Mouse (Mus musculus) ovary, postnatal 14 days (tissue): ENCODE measurements at regions not wholly inside any gene's neighbourhood (a gene's known extent, or its start where the extent isn't known, plus 50 kb on each side); places are given as distances from the start of the nearest gene placed in this dataset.

Source experiments
- DNase-seq: peaks from one replicate; pipeline ENCODE4 v3.0.0; 2022; ENCODE audit warnings: low spot score

GRCm38 (mm10) chr9:61091036-61091435, 281.1 kb upstream of the Tle3 start:
- DNase-seq = no peak

DNA sequence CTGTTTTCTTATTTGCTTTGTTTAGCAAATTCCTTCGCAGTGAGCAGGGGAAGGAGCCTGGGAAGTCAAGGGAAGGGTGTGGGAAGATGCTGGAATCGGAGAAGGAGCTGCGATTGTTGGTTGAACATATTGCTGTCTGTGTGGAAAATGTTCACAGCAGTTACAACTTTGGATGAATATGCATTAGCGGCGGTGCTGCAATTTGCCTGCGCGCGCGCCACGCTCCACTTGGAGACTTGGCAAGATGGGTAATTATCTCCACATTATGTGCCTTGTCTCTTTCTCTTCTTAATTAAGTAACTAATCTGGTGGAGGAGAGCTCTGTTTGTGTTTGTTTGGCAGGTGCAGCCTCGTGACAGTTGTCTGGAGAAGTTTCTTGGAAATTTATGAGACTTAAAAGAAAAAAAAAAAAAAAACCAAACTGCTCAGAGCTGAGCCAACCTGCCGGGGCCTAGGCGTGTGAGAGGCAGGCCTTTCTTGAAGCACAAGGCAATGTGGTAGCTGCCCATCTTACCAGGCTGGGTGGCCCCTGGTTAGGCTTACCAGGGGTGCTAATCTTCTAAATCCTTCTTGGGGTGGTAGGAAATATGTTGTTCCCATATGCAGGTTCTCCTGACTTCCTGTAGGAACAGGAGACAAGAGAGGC, 279.2 kb upstream of the Tle3 start:
- no peak for DNase-seq

DNA sequence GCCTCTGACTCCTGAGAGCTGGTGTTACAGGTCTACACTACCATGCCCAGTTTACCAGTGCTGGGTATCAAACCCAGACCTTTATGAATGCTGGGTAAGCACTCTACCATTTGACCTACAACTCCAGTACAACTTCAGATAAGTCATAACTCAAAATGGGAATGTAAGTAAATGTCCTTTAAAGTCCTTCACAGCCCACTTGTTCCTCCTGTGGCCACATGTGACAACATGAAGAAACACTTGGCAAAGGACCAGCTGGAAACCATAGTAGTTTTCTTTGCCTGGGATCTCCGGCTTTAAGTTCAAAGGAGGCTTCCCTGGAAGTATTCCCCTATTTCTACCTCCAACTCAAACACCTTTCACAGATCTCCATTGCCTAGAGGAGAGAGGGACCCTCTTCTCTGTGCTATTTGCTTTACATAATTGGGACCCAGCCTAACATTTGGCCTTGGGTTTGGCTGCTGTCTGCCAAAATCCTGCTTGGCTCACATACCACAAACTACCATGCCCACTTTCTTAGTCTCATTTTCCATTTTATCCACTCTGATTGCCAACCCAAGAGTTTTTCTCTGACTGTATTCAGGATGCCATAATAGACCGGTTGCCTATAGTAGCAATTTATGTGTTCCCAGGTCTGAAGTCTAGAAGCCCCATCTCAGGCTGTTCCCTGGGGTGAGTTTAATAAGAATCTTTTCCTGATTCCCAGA, 276.9 kb upstream of the Tle3 start:
- no peak for DNase-seq

GRCm38 (mm10) chr9:61101741-61102450, 270.3 kb upstream of the Tle3 start:
- no peak for DNase-seq

- no peak for DNase-seq
These were observed 269.5 kb upstream of the Tle3 start for GRCm38 (mm10) chr9:61102451-61103358.

DNA sequence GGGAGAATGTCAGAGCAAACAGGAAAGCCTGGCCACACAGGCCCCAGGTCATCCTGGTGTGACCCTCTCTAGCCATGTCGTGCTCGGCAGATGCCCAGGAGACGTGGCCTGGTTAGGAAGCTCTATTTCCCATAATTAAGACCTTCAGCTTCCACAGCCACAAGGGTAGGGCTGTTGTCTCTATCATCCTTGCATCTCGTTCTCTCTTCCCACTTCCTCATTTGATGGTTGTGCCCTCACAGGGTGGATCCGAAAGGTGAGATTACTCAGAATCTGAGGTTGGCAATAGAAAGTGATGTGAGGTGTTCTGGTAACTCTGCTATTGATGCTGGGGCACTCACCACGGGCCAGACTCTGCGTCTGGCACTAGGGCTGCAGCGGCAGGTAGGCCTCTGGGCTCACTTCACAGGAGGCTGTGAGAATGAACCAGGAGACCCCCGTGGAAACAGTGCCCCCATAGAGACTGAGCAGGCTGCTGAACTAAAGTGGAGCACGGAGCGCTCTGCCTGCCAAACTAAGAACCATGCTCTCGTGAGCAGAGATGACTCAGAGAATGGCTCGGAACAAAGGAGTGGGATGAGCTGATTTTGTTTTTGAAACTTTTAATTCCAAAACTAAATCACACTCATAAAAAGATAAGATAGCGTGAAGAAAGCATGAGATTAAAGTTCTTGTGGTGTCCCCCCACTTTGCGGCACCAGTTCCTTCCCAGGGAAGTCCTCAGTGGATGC, 266.5 kb upstream of the Tle3 start:
- DNase-seq = no peak

DNA sequence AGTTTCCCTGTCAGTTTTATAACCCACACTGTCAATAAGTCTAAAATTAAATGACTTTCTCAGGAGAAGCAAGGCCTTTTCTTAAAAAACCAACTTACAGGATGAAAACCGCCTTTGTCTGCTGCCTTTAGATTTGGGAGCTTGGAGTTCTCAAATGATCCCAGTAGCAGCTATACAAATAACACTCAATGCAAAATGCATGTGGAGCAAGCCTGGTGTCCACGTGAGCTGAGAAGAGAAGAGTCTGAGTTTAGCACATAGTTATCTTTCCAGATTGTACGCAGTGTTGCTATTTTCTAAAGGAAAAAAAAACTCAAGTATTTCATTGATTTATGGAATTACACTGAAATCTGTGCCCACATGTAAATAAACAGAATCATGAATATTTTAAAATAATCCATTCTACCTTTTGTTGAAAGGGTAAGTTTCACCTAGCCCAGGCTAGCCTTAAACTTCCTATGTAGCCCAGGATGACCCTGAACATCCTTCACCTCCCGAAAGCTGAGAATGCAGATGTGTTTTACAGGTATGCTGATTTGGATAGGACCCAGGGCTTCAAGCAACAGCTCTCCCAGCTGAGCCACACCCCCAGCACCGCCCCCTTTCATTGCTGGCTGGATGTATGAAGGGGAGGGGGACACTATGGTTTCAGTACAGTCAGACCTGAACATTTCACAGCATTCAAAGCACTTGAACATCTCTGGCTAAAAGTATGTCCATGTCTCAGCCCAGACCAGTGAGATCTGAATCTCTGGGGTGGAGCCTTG, 262.5 kb upstream of the Tle3 start:
- DNase-seq = no peak

DNA sequence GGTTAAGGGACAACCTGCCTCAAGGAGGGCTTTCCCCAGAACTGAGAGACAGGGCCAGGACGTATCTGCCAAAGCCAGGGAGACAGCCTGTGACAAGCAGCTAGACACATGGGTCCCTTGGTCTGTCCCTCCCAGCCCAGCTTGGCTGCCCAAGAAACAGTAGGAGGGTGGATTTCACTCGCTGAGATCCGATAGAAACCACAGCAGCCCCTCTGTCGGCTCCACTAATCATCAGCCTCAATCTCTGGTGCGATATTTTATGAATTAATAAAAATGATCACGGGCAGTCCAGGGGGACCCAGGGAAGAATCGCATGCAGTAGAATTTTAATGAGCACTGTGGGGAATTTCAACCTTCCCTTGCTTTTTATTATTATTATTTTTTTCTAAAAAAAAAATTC, 261.0 kb upstream of the Tle3 start:
- DNase-seq = no peak

DNA sequence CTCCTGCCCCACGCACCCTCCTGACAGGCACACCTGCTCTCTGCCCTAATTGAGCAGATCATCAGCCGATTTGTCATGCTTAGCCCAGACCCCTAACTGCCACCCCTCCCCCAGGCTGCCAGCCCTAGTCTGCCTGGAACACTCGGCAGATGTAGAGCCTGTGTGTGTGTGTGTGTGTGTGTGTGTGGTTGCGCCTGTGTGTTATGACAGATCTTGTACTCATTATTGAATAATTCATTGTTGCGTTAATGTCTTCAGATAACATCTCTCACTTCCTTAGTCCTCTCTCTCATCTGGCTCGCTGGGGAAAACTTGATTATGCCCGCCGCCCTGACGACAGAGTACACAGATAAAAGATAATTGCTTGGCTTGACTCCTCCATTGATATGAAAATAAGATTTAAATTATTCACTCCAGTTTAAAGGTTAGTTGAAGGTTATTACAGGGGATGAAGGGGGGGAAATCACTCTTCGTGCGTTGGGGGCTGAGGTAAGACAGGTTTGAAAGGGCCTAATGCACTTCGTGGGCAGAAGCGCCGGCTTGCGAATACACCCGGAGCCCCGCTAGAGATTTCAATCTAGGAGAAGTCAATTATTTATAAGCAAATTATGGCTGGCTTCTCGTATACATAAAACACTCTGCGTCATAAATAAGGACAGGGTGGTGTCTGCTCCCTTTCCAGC, 260.3 kb upstream of the Tle3 start:
- DNase-seq = no peak

GRCm38 (mm10) chr9:61119252-61119651, 252.9 kb upstream of the Tle3 start:
- no peak for DNase-seq

DNA sequence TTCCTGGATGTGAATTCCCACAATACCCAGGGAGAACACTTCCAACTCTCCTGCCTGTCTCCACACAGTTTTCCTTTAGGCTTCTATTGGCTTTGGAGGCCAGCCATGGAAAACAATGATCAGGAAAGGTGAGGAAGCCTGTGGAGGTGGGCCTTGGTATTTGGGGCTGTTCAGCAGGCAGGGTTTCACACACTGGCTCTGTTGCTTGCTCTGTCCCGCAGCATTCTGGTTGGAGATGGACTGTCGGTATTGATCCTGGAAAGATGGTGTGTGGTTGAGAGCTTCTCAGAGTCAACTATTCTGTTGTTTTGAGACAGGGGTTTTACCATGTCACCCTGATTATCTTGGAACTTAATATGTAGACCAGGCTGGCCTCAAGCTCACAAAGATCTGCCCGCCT, 251.6 kb upstream of the Tle3 start:
- DNase-seq = no peak

DNA sequence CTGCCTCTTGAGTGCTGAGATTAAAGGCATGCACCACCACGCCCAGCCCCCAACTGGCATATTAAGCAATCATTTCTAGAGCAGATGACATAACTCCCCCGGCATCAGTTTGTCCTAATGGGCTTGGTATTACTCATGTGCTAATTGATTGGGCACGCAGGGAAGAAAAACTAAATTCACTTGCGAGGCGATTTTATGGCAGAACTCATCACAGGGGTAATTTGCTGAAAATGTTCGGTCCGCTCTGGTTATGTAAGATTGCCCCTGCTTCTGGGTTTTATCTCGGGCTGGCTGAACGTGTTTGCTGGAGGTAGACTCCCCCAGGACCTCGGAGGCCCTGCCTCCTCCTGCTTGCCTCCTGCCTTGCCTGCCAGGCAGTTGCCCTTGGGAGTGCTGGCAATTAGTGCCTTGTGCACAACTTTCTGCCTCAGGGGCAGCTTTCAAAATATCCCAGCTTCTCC, 251.2 kb upstream of the Tle3 start:
- DNase-seq = no peak

DNA sequence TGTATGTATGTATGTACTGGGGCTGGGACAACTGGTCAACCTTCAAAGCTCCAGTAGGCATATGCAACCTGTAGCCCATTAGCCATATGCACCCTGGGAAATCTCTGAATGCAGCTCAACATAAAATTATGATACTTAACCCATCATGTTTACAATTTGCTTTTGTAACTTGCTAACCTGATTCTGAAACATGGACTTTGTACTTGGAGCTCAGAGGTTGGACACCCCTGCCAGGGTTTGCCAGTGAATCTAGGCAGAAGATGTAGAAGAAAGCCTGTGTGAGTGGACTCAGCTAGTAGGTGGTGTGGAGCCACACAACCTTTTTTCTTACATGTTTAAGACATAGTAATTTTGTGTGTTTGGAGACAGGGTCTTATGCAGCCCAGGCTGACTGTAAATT, 248.7 kb upstream of the Tle3 start:
- no peak for DNase-seq

GRCm38 (mm10) chr9:61125769-61126168, 246.4 kb upstream of the Tle3 start:
- no peak for DNase-seq

DNA sequence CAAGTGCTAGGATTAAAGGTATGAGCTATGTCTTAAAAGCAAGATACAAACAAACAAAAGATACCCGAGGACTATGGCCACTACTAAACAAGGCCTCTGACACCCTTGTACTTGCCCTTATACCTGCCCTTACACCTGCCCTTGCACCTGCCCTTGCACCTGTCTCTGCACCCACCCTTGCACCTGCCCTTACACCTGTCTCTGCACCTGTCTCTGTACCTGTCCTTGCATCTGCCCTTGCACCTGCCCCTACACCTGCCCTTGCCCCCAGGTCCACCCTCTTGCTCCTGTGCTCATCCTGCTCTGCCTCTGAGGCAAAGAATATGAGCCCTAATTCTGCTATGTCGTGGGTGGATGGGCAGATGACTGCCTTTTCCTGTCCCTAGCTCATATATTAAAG, 244.1 kb upstream of the Tle3 start:
- no peak for DNase-seq

GRCm38 (mm10) chr9:61129186-61129585, 243.0 kb upstream of the Tle3 start:
- DNase-seq = no peak

GRCm38 (mm10) chr9:61130877-61131276, 241.3 kb upstream of the Tle3 start:
- DNase-seq = no peak

DNA sequence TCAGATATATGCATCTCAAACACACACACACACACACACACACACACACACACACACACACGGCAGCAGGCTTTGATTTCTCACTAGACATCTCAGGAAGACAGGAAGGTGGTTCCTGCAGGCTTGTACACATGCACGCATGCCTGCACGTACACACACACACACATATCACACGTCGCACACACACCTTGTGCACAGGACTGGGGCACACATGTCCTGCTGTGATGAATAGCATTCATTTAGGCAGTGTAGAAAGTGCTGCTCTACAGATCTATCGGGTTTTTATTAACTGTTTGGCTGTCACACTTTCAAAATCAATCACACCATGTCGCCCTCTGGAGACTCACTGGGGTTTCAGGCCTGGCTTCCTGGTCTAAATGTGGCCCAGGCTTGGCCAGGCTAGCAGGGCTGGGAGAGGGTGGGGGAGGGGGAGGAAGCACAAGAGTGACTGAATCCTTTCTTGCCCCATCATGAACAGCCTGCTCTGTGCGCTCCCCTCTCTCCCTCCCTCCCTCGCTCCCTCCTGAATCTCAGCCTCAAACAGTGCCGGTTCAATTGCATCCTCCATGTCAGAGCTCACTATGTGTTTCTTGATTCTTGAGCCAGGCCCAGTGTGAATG, 236.8 kb upstream of the Tle3 start:
- DNase-seq = no peak

DNA sequence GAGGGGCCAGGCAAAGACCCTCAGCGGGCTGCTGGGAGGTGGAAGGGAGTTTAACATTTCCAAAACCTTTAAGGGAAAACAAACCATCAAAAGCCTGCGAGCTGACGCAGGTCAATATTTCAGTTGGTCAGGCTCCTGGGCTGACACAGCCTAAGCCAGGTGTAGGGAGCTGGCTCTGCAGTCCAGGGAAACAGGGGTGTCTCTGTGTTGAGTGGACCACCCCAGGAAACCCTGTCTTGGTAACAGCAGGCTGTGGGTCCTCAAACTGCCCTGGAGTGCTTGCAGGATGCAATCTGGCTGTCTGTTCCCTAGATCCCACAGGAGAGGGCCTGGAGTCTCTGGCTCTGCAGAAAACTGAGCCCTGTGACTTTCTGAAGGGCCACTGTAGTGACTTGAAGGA, 236.2 kb upstream of the Tle3 start:
- no peak for DNase-seq
